9 mouse cellular contexts compared by ENCODE assay signal in genomic region chr11:119022068-119022894, GRCm38 (mm10). TPM values are rescaled to one million over a fixed set of nuclear protein-coding genes. Genes with fewer than 3 reads are reported as not detected.
DNase-seq lines count a peak whose midpoint lies in the region; ATAC-seq lines count a peak whose summit lies in the region.
"Had no signal": no experiment of that assay in that cellular context is flagged by ENCODE, and none has a peak within 500 bp of the region (broad histone marks: within the 10 kb centered on the region; RNA-seq: fewer than 3 reads in every experiment).

No protein-coding gene starts in this region.

- H3K36me3 ChIP-seq in megakaryocyte, embryonic 14.5 days (replicated peaks; ENCODE audit: low read length): peaks cover 2% of the 10 kb centered on the region
- H3K36me3 ChIP-seq in embryonic facial prominence, embryonic 14.5 days (ENCODE audit: control insufficient read depth, insufficient read depth, low read length): peaks cover 13% of the 10 kb centered on the region
- peaks cover 33% of the 10 kb centered on the region for H3K36me3 ChIP-seq in limb, embryonic 12.5 days
- peaks cover 10% of the 10 kb centered on the region for H3K36me3 ChIP-seq in stomach, embryonic 14.5 days (ENCODE audit: control insufficient read depth, insufficient read depth, low read length)

- no peak for DNase-seq in embryonic facial prominence, embryonic 14.5 days (ENCODE audit: low spot score)
- no peak for DNase-seq in frontal cortex, postnatal 25 days (ENCODE audit: low spot score in 2 of 2)
- DNase-seq in adrenal gland, postnatal 25 days: no peak
- DNase-seq in layer of hippocampus, adult 18-20 months (ENCODE audit: low spot score in 2 of 2): no peak

- H3K4me1 ChIP-seq in megakaryocyte, embryonic 14.5 days: peaks cover 24% of the 10 kb centered on the region
- peaks cover 34% of the 10 kb centered on the region for H3K4me1 ChIP-seq in embryonic facial prominence, embryonic 14.5 days (ENCODE audit: control insufficient read depth, insufficient read depth, low read length)
- peaks cover 35% of the 10 kb centered on the region for H3K4me1 ChIP-seq in limb, embryonic 12.5 days (replicated peaks)
- H3K4me1 ChIP-seq in stomach, embryonic 14.5 days (ENCODE audit: control insufficient read depth, insufficient read depth, low read length): peaks cover 35% of the 10 kb centered on the region

- no peaks in the 10 kb centered on the region for H3K9me3 ChIP-seq in megakaryocyte, embryonic 14.5 days
- no peaks in the 10 kb centered on the region for H3K9me3 ChIP-seq in embryonic facial prominence, embryonic 14.5 days (ENCODE audit: control insufficient read depth, low read length)
- no peaks in the 10 kb centered on the region for H3K9me3 ChIP-seq in limb, embryonic 12.5 days
- no peaks in the 10 kb centered on the region for H3K9me3 ChIP-seq in stomach, embryonic 14.5 days (ENCODE audit: control insufficient read depth, low read depth, low read length)

- H3K27me3 ChIP-seq in megakaryocyte, embryonic 14.5 days (replicated peaks): peaks cover 98% of the 10 kb centered on the region
- H3K27me3 ChIP-seq in embryonic facial prominence, embryonic 14.5 days (replicated peaks; ENCODE audit: control insufficient read depth, insufficient read depth, low read length): peaks cover 10% of the 10 kb centered on the region; the same call in 1 of the 2 replicates
- peaks cover 2% of the 10 kb centered on the region; the same call in 1 of the 2 replicates for H3K27me3 ChIP-seq in limb, embryonic 12.5 days
- no peaks in the 10 kb centered on the region for H3K27me3 ChIP-seq in stomach, embryonic 14.5 days (ENCODE audit: control insufficient read depth, insufficient read depth, low read length)

- H3K27ac ChIP-seq in embryonic facial prominence, embryonic 14.5 days (replicated peaks; ENCODE audit: low read depth, low read length): peak overlapping the region; percentile 92
- H3K27ac ChIP-seq in limb, embryonic 12.5 days: peak overlapping the region; percentile 98
- peak overlapping the region; percentile 56 for H3K27ac ChIP-seq in stomach, embryonic 14.5 days (ENCODE audit: low read length)

- no peak for ATAC-seq in megakaryocyte, adult 5-6 weeks (ENCODE audit: poor library complexity, severe bottlenecking)
- no peak for ATAC-seq in embryonic facial prominence, embryonic 14.5 days (ENCODE audit: low read depth)
- ATAC-seq in limb, embryonic 12.5 days (ENCODE audit: insufficient number of reproducible peaks, insufficient read depth, low FRiP score, low TSS enrichment, low read depth): no peak
- ATAC-seq in stomach, embryonic 14.5 days (ENCODE audit: insufficient number of reproducible peaks, insufficient read depth, low FRiP score, low read depth): no peak

- WGBS in embryonic facial prominence, embryonic 14.5 days: 3% methylated on average over 40 of the region's 42 CpGs
- 4% methylated on average over 42 of the region's 42 CpGs for WGBS in limb, embryonic 12.5 days
- WGBS in stomach, embryonic 14.5 days: 4% methylated on average over 42 of the region's 42 CpGs

- peak overlapping the region; percentile 74 for H3K4me2 ChIP-seq in embryonic facial prominence, embryonic 14.5 days (ENCODE audit: low read depth, low read length)
- H3K4me2 ChIP-seq in limb, embryonic 12.5 days: peak overlapping the region; percentile 96
- peak overlapping the region; percentile 78 for H3K4me2 ChIP-seq in stomach, embryonic 14.5 days (replicated peaks; ENCODE audit: low read depth, low read length)

- H3K4me3 ChIP-seq in megakaryocyte, embryonic 14.5 days (replicated peaks): peak overlapping the region; percentile 91
- H3K4me3 ChIP-seq in embryonic facial prominence, embryonic 14.5 days (ENCODE audit: low read depth, low read length): peak overlapping the region; percentile 96
- H3K4me3 ChIP-seq in limb, embryonic 12.5 days (replicated peaks): peak overlapping the region; percentile 92
- H3K4me3 ChIP-seq in stomach, embryonic 14.5 days (ENCODE audit: low read depth, low read length): peak overlapping the region; percentile 92

- H3K9ac ChIP-seq in embryonic facial prominence, embryonic 14.5 days (ENCODE audit: low read depth, low read length): peak overlapping the region; percentile 92
- H3K9ac ChIP-seq in limb, embryonic 12.5 days (replicated peaks): peak overlapping the region; percentile 96
- H3K9ac ChIP-seq in stomach, embryonic 14.5 days (replicated peaks; ENCODE audit: low read depth, low read length): peak overlapping the region; percentile 47

RNA-seq across cellular contexts. Expression of gene Cbx2, which starts 0.5 kb away (rescaled TPM):
- polyA plus RNA-seq in megakaryocyte, embryonic 14.5 days (2012; ENCODE audit: insufficient read depth, low replicate concordance): 0.46 TPM in 1 of 2 replicates, not detected in the other
- total RNA-seq in megakaryocyte, adult 5-6 weeks (2015): 1.5 and 1.6 TPM in 2 replicates
- total RNA-seq in megakaryocyte, adult 5-6 weeks (2017): 2.8 TPM in 2 replicates
- 23.9 and 28.3 TPM in 2 replicates for polyA plus RNA-seq in embryonic facial prominence, embryonic 14.5 days (2014; fragmentation: Nextera tagmentation; extraction: Ambion mirVana)
- 121 and 122 TPM in 2 replicates for polyA plus RNA-seq in limb, embryonic 12.5 days (2016; fragmentation: Nextera tagmentation; extraction: Ambion mirVana)
- 24.9 and 25.9 TPM in 2 replicates for polyA plus RNA-seq in stomach, embryonic 14.5 days (2014; fragmentation: Nextera tagmentation; extraction: Ambion mirVana)
- 8.9 and 9.8 TPM in 2 replicates for total RNA-seq in adrenal gland, postnatal 25 days (2021)
- 1 to 10 TPM; 2.5 to 2.9 TPM for total RNA-seq in layer of hippocampus, adult 18-20 months (2021)

RNA-seq across cellular contexts. Expression of gene Cbx8, which starts 18.5 kb away (rescaled TPM):
- 2.7 and 7.4 TPM in 2 replicates for polyA plus RNA-seq in megakaryocyte, embryonic 14.5 days (2012; ENCODE audit: insufficient read depth, low replicate concordance)
- 3.2 and 5.6 TPM in 2 replicates for total RNA-seq in megakaryocyte, adult 5-6 weeks (2015)
- total RNA-seq in megakaryocyte, adult 5-6 weeks (2017): 3.0 and 3.6 TPM in 2 replicates
- 9.6 and 10.1 TPM in 2 replicates for polyA plus RNA-seq in embryonic facial prominence, embryonic 14.5 days (2014; fragmentation: Nextera tagmentation; extraction: Ambion mirVana)
- polyA plus RNA-seq in limb, embryonic 12.5 days (2016; fragmentation: Nextera tagmentation; extraction: Ambion mirVana): 11.8 and 13.0 TPM in 2 replicates
- polyA plus RNA-seq in stomach, embryonic 14.5 days (2014; fragmentation: Nextera tagmentation; extraction: Ambion mirVana): 6.2 and 8.5 TPM in 2 replicates
- total RNA-seq in adrenal gland, postnatal 25 days (2021): 9.2 and 13.0 TPM in 2 replicates
- total RNA-seq in layer of hippocampus, adult 18-20 months (2021): 10 to 100 TPM in 1 of 2 experiments, 1 to 10 TPM in 1; 8.7 to 10.9 TPM

RNA-seq across cellular contexts. Expression of gene Enpp7, which starts 34.3 kb away (rescaled TPM):
- not detected in 2 replicates for polyA plus RNA-seq in megakaryocyte, embryonic 14.5 days (2012; ENCODE audit: insufficient read depth, low replicate concordance)
- not detected in 2 replicates for total RNA-seq in megakaryocyte, adult 5-6 weeks (2015)
- not detected in 2 replicates for total RNA-seq in megakaryocyte, adult 5-6 weeks (2017)
- polyA plus RNA-seq in embryonic facial prominence, embryonic 14.5 days (2014; fragmentation: Nextera tagmentation; extraction: Ambion mirVana): not detected in 2 replicates
- not detected in 2 replicates for polyA plus RNA-seq in limb, embryonic 12.5 days (2016; fragmentation: Nextera tagmentation; extraction: Ambion mirVana)
- polyA plus RNA-seq in stomach, embryonic 14.5 days (2014; fragmentation: Nextera tagmentation; extraction: Ambion mirVana): not detected in 2 replicates
- not detected in 2 replicates for total RNA-seq in adrenal gland, postnatal 25 days (2021)
- not detected for total RNA-seq in layer of hippocampus, adult 18-20 months (2021)
- total RNA-seq: common myeloid progenitor, adult 5-6 weeks had no signal

Comparison
In these comparisons a context has a peak if more than half of its experiments do, and no peak if none do; other contexts are left out.
1. RNA of gene Cbx2, which starts 0.5 kb away (polyA plus RNA-seq): 121 to 122 TPM in limb, embryonic 12.5 days, 24.9 to 25.9 TPM in stomach, embryonic 14.5 days and 23.9 to 28.3 TPM in embryonic facial prominence, embryonic 14.5 days; 0.46 TPM in megakaryocyte, embryonic 14.5 days; every median in the first group is over 10 times any median in the second.
2. Peak in every context shown above with its lines, with median percentiles within 50 percentile points of each other: H3K4me3 ChIP-seq, H3K27ac ChIP-seq, H3K4me2 ChIP-seq and H3K9ac ChIP-seq.